Mouse (Mus musculus): ENCODE measurements around the gene Gm8926.
"Not testable (repeated sequence)": the region's sequence is repeated elsewhere in the genome, so short reads cannot be mapped to it uniquely, and the experiment has no call there.

The Gm8926 gene

DNA sequence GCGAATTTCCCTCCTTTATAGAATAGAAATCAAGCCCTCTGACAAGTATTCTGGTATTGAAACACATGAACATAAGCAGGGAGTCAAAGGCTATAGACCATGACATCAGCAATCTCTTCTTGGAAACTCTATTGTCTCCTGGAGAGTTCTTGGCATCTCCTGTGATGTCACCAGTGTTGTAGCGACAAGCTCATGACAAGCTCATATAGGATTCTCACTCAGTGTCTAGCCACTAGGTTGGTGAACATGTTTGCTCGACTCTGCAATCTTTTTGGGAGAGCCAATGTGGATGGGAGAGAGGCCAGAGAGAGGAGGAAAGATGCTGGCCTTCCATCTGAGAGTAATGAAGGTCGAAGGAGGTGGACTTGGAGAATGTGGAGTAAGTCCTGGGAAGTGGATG is at the start of gene Gm8926:
Gene Gm8926, plus strand, starts transcription at position 301 of the 400 bp plus-strand sequence.
- not testable (repeated sequence) for DNase-seq (ENCODE audit: low read depth, low spot score)
